Mouse (Mus musculus) hindbrain, embryonic 11.5 days (tissue): ENCODE measurements around the gene Fkbp3. TPM values are rescaled to one million over a fixed set of nuclear protein-coding genes. Genes with fewer than 3 reads are reported as not detected.

ENCODE experiments used
- ATAC-seq: fragments of 200-750 bp; cut with Nextera tagmentation; 2 replicates; pipeline ENCODE4 v1.8.0; 2017; ENCODE audit warnings: mild to moderate bottlenecking, moderate TSS enrichment, moderate library complexity; ENCODE audit not compliant: low FRiP score
- DNase-seq: peaks from one replicate; pipeline ENCODE4 v3.0.0-alpha.2; 2015; ENCODE audit warnings: low spot score
- H3K27ac ChIP-seq: fragments of 300-500 bp; sonication (generic); 2 replicates; pipeline ENCODE4 v1.5.1; 2014; ENCODE audit warnings: mild to moderate bottlenecking, low read depth, low read length
- H3K27me3 ChIP-seq: fragments of 300-500 bp; sonication (generic); 2 replicates; pipeline ENCODE4 v1.6.1; 2014; ENCODE audit warnings: mild to moderate bottlenecking, low read length, moderate library complexity, mixed read lengths; ENCODE audit not compliant: control insufficient read depth, insufficient read depth
- H3K36me3 ChIP-seq: fragments of 300-500 bp; sonication (generic); 2 replicates; pipeline ENCODE4 v1.6.1; 2014; ENCODE audit warnings: mild to moderate bottlenecking, low read length, moderate library complexity, mixed read lengths; ENCODE audit not compliant: control insufficient read depth, insufficient read depth
- H3K4me1 ChIP-seq: fragments of 300-500 bp; sonication (generic); replicated peaks from 2 replicates; pipeline ENCODE4 v1.6.1; 2014; ENCODE audit warnings: low read length, mixed read lengths; ENCODE audit not compliant: control insufficient read depth, insufficient read depth
- H3K4me2 ChIP-seq: fragments of 300-500 bp; sonication (generic); replicated peaks from 2 replicates; pipeline ENCODE4 v1.6.1; 2014; ENCODE audit warnings: mild to moderate bottlenecking, low read depth, low read length
- H3K4me3 ChIP-seq: fragments of 300-500 bp; sonication (generic); 2 replicates; pipeline ENCODE4 v1.5.1; 2014; ENCODE audit warnings: low read depth, low read length
- H3K9ac ChIP-seq: fragments of 300-500 bp; sonication (generic); 2 replicates; pipeline ENCODE4 v1.6.1; 2014; ENCODE audit warnings: low read depth, low read length
- H3K9me3 ChIP-seq: fragments of 300-500 bp; sonication (generic); 2 replicates; pipeline ENCODE4 v1.6.1; 2016; ENCODE audit warnings: low read length; ENCODE audit not compliant: control insufficient read depth
- WGBS: fragments of 180-500 bp; shearing (Covaris S2); extraction: QIAGEN DNeasy Blood & Tissue Kit; methylation state at CpG from one replicate; pipeline ENCODE4 v1.1.7; 2014; 5-methylcytosine and 5-hydroxymethylcytosine counted together
- polyA plus RNA-seq: library from polyadenylated mRNA; unstranded; fragments of >200 nt; fragmentation: Nextera tagmentation; extraction: Ambion mirVana; gene quantifications from 2 replicates; pipeline ENCODE4 v1.2.1, GENCODE M21; 2014

Fkbp3 gene
- polyA plus RNA-seq, 1 experiment from 2014 or later = 706 TPM

DNA sequence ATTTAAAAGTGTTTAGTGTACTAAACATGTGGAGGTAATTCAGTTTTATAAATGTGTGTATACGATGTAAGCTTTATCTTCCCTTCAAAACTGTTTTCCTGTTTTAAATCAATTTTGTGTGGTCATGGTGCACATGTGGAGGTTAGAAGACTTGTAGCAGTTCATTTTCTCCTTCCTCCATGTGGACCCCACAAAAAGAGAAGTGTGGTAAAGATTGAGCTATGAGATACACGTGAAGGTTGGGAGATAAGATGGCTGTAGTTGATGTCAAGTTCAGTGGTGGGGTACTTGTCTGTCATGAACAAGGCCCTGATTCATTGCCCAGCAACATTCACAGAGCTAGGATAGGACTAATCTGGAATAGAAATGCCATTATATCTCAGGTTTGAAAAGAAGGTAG is 15.6 kb downstream of the Fkbp3 start:
- H3K36me3 ChIP-seq = no peaks in the 10 kb centered on the region; the same call in 1 of the 2 replicates
- no peak overlapping the region for H3K4me3 ChIP-seq
- ATAC-seq (no peak), DNase-seq (no peak)
- H3K27me3 ChIP-seq = no peaks in the 10 kb centered on the region
- no peaks in the 10 kb centered on the region for H3K4me1 ChIP-seq
- H3K9me3 ChIP-seq = no peaks in the 10 kb centered on the region
- 82% methylated on average over 2 of the region's 2 CpGs for WGBS
- no peak overlapping the region for H3K27ac ChIP-seq
- no peak overlapping the region for H3K9ac ChIP-seq
- no peak overlapping the region for H3K4me2 ChIP-seq

GRCm38 (mm10) chr12:65048799-65049198 is 25.0 kb downstream of the Fkbp3 start:
- Histone ChIP-seq H3K36me3 (peaks cover 6% of the 10 kb centered on the region; the same call in 1 of the 2 replicates), H3K27ac (no peak overlapping the region)

GRCm38 (mm10) chr12:65037546-65037937 is 36.3 kb downstream of the Fkbp3 start:
- Histone ChIP-seq H3K4me2 (peak overlapping the region; percentile 35), H3K9me3 (no peaks in the 10 kb centered on the region), H3K9ac (no peak overlapping the region), H3K27ac (no peak overlapping the region), H3K36me3 (no peaks in the 10 kb centered on the region), H3K27me3 (no peaks in the 10 kb centered on the region), H3K4me3 (peak overlapping the region; percentile 89), H3K4me1 (no peaks in the 10 kb centered on the region)
- ATAC-seq = no peak
- 68% methylated on average over 4 of the region's 4 CpGs for WGBS
- no peak for DNase-seq

More at GRCm38 (mm10) chr12:65048799-65049198, 25.0 kb downstream of the Fkbp3 start:
- H3K4me1 ChIP-seq = no peaks in the 10 kb centered on the region
- DNase-seq (no peak), ATAC-seq (no peak)
- no peaks in the 10 kb centered on the region for H3K9me3 ChIP-seq
- H3K4me3 ChIP-seq = no peak overlapping the region
- no peak overlapping the region for H3K4me2 ChIP-seq
- no peaks in the 10 kb centered on the region for H3K27me3 ChIP-seq
- no peak overlapping the region for H3K9ac ChIP-seq

DNA sequence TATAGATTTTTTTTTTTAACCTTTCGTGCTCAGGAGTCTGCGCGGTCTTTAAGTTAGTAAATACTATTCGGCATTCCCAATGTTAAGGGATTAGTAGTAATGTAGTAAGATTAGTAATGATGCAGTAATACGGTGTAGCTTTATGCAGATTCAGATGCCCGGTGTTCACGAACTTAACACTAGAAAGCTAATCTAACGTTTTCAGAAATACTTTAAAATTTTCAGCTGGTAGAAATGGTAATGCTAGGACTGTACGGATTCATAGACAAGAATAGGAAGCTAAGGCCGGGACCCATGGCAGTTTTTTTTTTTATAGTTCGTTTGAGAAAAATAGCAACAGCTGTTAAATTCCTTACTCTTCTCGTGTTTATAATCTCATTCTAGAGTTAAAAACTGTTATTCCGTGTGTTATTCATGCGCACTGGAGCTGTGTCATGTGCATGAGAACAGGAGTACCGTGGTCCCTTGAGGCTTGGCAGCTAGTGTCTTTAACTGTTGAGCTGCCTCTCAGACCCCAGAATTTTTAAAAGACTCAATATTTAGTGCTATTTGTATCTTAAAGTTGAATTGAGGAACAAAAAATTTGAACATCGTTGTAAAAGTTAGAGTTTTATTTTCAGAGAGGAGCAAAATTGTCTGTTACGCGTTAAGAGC is 36.8 kb downstream of the Fkbp3 start:
- H3K4me1 ChIP-seq = no peaks in the 10 kb centered on the region
- H3K27me3 ChIP-seq = no peaks in the 10 kb centered on the region
- H3K36me3 ChIP-seq = no peaks in the 10 kb centered on the region
- H3K9me3 ChIP-seq = no peaks in the 10 kb centered on the region
- WGBS = 21% methylated on average over 18 of the region's 18 CpGs
- H3K27ac ChIP-seq = no peak overlapping the region
- H3K4me3 ChIP-seq = peak overlapping the region; percentile 89
- DNase-seq = peak; percentile 19
- peak overlapping the region; percentile 35 for H3K4me2 ChIP-seq
- ATAC-seq = peak; percentile 34; the same call in 1 of the 2 replicates
- no peak overlapping the region; the same call in 1 of the 2 replicates for H3K9ac ChIP-seq

GRCm38 (mm10) chr12:65036190-65036870 is 37.5 kb downstream of the Fkbp3 start, which contains the start of gene Prpf39:
Prpf39 (plus strand) TSS chr12:65036333.
- WGBS = under 1% methylated on average over 56 of the region's 65 CpGs
- Histone ChIP-seq H3K4me3 (peak within 1 kb of the TSS; percentile 89), H3K36me3 (no peaks in the 10 kb centered on the region), H3K9me3 (no peaks in the 10 kb centered on the region), H3K4me2 (peak within 1 kb of the TSS; percentile 35), H3K27me3 (no peaks in the 10 kb centered on the region), H3K27ac (peak within 1 kb of the TSS; percentile 55), H3K4me1 (no peaks in the 10 kb centered on the region), H3K9ac (peak within 1 kb of the TSS; percentile 75)
- DNase-seq (peak; percentile 94), ATAC-seq (peak; percentile 96)

- Histone ChIP-seq H3K4me1 (no peaks in the 10 kb centered on the region), H3K9me3 (no peaks in the 10 kb centered on the region), H3K36me3 (no peaks in the 10 kb centered on the region), H3K9ac (no peak overlapping the region; the same call in 1 of the 2 replicates), H3K4me2 (peak overlapping the region; percentile 35), H3K27ac (no peak overlapping the region), H3K27me3 (no peaks in the 10 kb centered on the region), H3K4me3 (peak overlapping the region; percentile 89)
- peak; percentile 25; the same call in 1 of the 2 replicates for ATAC-seq
- DNase-seq = no peak
- 48% methylated on average over 8 of the region's 8 CpGs for WGBS
Measured at GRCm38 (mm10) chr12:65035839-65036189, 38.0 kb downstream of the Fkbp3 start.

DNA sequence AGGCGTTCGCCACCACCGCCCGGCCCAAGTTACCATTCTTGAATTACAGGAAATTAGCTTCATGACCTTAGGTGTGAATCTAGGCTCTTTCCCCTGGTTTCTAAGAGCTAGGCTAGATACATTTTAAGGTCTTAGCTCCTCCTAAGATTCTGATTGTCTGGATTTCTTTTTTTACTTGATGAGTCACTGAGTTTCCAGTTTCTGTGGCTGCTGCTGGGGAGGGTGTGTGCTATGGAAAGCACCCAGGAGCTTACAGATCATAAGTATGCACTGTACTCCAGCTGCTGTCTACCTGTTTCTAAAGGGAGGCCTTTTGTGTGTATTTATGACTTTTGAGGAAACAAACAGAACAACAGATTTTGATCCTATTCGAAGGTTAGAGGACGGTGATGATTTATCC is 51.0 kb downstream of the Fkbp3 start:
- no peak overlapping the region for H3K27ac ChIP-seq
- WGBS = 96% methylated on average over 6 of the region's 6 CpGs
- no peaks in the 10 kb centered on the region for H3K4me1 ChIP-seq
- no peaks in the 10 kb centered on the region for H3K9me3 ChIP-seq
- H3K9ac ChIP-seq = no peak overlapping the region
- no peak overlapping the region for H3K4me2 ChIP-seq
- no peak overlapping the region for H3K4me3 ChIP-seq
- ATAC-seq (no peak), DNase-seq (no peak)
- H3K36me3 ChIP-seq = no peaks in the 10 kb centered on the region
- no peaks in the 10 kb centered on the region for H3K27me3 ChIP-seq
